Mouse (Mus musculus) myocyte (in vitro differentiated cells): ENCODE measurements around the gene S100a8.

Source experiments
- CEBPB ChIP-seq: IDR thresholded peaks from 2 replicates; pipeline ENCODE4 v1.6.1; 2011; ENCODE audit warnings: mild to moderate bottlenecking, moderate library complexity; ENCODE audit not compliant: poor library complexity, insufficient read depth, severe bottlenecking
- E2F4 ChIP-seq: IDR thresholded peaks from one replicate; pipeline ENCODE4 v1.6.1; 2011; ENCODE audit warnings: mild to moderate bottlenecking, control low read depth, moderate library complexity; ENCODE audit not compliant: insufficient read depth
- MAX ChIP-seq: IDR thresholded peaks from one replicate; pipeline ENCODE4 v1.6.1; 2011; ENCODE audit warnings: low read depth, mild to moderate bottlenecking, control low read depth
- MYOG ChIP-seq, 3 experiments: IDR thresholded peaks; one replicate each; pipeline ENCODE4 v1.6.1; 2011; ENCODE audit warnings: control low read depth in 2 of 3, low read depth in 2 of 3, mild to moderate bottlenecking in 2 of 3; ENCODE audit not compliant: insufficient read length in 2 of 3, control insufficient read depth in 1 of 3, insufficient read depth in 1 of 3
- POLR2A ChIP-seq: IDR thresholded peaks from one replicate; pipeline ENCODE4 v1.6.1; 2011; ENCODE audit warnings: low read depth, mild to moderate bottlenecking, control low read depth, moderate library complexity; ENCODE audit not compliant: insufficient read length
- POLR2AphosphoS2 ChIP-seq: IDR thresholded peaks from one replicate; pipeline ENCODE4 v1.6.1; 2011; ENCODE audit warnings: low read depth, control low read depth; ENCODE audit not compliant: insufficient read length
- SRF ChIP-seq: IDR thresholded peaks from one replicate; pipeline ENCODE4 v1.6.1; 2011; ENCODE audit warnings: low read depth; ENCODE audit not compliant: control insufficient read depth, insufficient read length
- USF1 ChIP-seq: IDR thresholded peaks from one replicate; pipeline ENCODE4 v1.6.1; 2011; ENCODE audit warnings: low read depth, mild to moderate bottlenecking, control low read depth, moderate library complexity

GRCm38 (mm10) chr3:90640981-90641380 lies 27.8 kb upstream of the S100a8 start:
- no peak for TF ChIP-seq E2F4
- no peak for TF ChIP-seq MAX
- TF ChIP-seq POLR2A = no peak
- TF ChIP-seq CEBPB = no peak
- no peak for TF ChIP-seq POLR2AphosphoS2
- no peak for TF ChIP-seq USF1
- no peak for TF ChIP-seq SRF
- TF ChIP-seq MYOG (IDR thresholded peaks at IDR 0.05; ENCODE audit: control insufficient read depth in 1 of 3, insufficient read depth in 1 of 3, insufficient read length in 2 of 3, low read depth in 2 of 3) = no peak
